Mouse (Mus musculus) heart, adult 18-20 months (tissue): Measurements from ENCODE around the gene Sclt1. TPM values are rescaled to one million over a fixed set of nuclear protein-coding genes. Genes with fewer than 3 reads are reported as not detected.
A peak's percentile ranks its signal among the peaks of the same experiment; 100 is the strongest.

Source experiments
- DNase-seq, 2 experiments: peaks; one replicate each; pipeline ENCODE4 v3.0.0; 2021 to 2022; ENCODE audit warnings: mixed read lengths in 1 of 2
- total RNA-seq, 2 experiments: library from RNA; stranded (reverse); gene quantifications; 2 replicates each; pipeline ENCODE4 v1.2.3; 2021

The Sclt1 gene
- total RNA-seq, 2 experiments from 2014 or later: 6.4 to 7.3 TPM

- DNase-seq: peak; percentile 41 to 53
Observed at GRCm38 (mm10) chr3:41586917-41587316, 155.4 kb downstream of the Sclt1 start.

GRCm38 (mm10) chr3:41586330-41586729 lies 156.0 kb downstream of the Sclt1 start:
- DNase-seq: no peak

- DNase-seq: no peak
Observed at GRCm38 (mm10) chr3:41585548-41585947, 156.8 kb downstream of the Sclt1 start.

GRCm38 (mm10) chr3:41583621-41584020 lies 158.7 kb downstream of the Sclt1 start:
- DNase-seq: peak; percentile 47 to 68

DNA sequence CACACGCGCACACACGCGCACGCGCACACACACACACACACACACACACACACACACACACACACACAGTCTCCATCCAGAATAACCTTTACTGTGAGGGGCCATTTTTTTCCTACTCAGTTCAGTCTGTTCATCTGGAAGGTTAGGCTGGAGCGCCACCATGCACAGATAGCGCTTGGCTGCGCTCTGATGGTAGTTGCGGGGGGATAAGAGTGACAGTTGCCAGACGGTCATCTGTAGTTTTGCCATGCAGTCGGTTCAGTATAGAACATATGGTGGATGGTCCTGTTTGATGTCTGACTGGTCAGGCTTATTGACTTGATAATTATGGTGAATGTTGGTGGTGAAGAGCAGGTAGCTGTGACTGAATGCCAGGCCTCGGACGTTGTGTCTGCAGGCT lies 159.2 kb downstream of the Sclt1 start:
- no peak for DNase-seq

DNA sequence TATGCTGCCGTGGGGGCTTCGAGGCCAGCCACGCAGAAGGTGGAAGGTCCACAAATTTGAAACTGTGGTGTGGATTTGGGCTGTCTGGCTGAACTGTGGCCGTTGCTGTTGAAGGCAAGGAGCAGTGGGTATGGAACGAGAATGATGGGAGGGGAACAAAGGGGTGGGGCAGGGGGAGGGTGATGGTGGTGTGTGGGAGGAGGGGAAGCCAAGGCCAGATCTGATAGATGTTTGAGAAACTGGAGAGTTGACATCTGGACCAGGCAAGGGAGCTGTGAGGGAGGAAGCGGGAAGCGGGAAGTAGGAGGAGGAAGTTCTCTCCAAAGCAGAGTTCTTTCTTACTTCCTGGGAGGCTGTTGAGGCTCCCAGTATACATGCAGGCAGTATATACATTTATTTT lies 160.1 kb downstream of the Sclt1 start:
- DNase-seq: no peak

DNA sequence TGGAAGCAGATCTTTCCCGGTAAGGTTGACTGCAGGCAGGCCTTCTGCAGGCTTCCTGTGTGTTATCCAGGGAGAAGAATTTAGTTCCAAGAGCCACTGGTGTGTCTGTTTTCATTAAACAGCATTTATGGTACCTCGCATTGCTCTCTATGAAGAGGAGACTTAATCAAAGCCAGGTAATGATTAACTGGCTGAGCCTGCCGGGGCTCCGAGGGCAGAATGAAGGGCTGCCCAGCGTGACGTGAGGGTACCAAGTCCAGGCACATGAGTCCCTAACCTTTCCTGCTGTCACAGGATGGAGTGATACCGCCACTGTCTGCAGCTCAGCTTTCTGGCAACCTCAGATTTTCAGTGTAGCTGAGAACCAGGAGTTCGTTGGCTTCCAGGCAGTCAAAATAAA lies 160.9 kb downstream of the Sclt1 start:
- DNase-seq: no peak

- DNase-seq: no peak
Observed at GRCm38 (mm10) chr3:41580401-41581323, 161.7 kb downstream of the Sclt1 start.

DNA sequence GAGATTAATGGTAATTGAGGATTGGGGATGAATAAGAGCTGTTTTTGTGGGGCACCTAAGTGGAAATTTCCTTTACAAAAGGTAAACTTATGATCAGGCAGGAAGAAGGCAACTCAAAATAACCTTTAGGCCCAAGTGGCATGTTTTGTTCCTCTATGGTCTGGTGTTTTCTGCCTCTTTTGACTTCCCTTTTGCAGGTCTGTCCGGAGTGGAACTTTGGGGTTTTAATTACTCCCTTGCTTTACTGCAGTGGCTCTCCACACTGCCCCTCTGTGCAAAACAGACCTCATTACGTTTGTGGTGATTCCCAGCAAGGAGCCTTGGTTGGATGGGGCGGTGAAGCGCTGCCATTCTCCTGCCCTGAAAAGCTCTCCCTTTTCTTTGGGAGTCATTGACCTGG lies 162.4 kb downstream of the Sclt1 start:
- DNase-seq: no peak

- DNase-seq: no peak
Observed at GRCm38 (mm10) chr3:41577240-41577639, 165.1 kb downstream of the Sclt1 start.

Other genes starting within 250 kb of the Sclt1 start
- 10 to 100 TPM; 28.5 to 32.3 TPM for gene Jade1, start 186.8 kb downstream of the Sclt1 start, total RNA-seq
- 10 to 100 TPM; 10.1 to 16.8 TPM for gene D3Ertd751e, start 97 bp upstream of the Sclt1 start, total RNA-seq